Mouse (Mus musculus): ENCODE results near the gene Ilf2.

Gene Ilf2

DNA sequence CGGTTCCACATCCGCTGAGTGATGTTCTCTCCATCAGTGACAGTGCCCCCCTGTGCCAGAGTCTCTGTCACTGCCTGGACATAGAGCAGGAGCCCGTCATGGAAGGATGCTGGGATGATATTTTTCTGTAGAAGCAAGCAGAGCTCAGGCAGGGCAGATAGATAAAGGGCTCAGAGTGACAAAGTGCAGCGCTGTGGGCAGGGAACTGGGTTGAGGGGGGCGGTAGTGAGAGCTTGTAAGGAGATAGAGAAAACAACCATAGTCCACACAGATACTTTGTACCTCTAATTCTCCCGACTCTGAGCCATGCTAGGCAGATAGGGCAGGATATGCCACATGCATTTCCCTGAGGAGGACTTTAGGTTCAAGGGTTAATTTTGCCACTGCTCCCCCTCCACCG lies 13.3 kb upstream of the Ilf2 start:
- no peak for DNase-seq (ENCODE audit: low spot score in 2 of 2)

DNA sequence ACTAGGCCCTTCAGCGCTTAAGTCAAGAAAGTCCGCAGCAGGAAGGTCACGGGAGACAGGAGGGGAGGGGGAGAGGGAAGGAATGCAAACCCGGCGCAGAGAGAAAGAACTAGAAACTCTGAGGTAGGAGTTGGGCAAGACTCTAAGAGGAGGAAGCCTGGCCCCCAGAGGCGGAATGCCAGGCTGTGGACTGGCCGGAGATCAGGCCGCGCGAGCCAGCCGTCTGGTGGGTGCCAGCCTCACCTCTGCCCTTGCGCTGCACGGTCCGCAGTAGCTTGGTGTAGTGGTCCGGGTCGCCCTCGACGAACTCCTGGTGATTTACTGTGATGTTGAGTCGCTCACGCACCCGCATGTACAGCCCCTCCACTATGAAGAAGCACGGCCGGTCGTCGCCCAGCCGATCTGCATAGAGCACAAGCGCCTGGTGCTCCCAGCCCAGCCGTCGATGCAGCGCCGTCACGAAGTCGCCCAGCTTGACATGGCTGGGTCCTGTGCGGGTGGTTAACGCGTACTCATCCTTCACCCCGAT lies 11.3 kb upstream of the Ilf2 start:
- no peak for DNase-seq (ENCODE audit: low spot score in 2 of 2)

GRCm38 (mm10) chr3:90465081-90465685 lies 10.7 kb upstream of the Ilf2 start:
- DNase-seq (ENCODE audit: low spot score in 2 of 2) = no peak

DNA sequence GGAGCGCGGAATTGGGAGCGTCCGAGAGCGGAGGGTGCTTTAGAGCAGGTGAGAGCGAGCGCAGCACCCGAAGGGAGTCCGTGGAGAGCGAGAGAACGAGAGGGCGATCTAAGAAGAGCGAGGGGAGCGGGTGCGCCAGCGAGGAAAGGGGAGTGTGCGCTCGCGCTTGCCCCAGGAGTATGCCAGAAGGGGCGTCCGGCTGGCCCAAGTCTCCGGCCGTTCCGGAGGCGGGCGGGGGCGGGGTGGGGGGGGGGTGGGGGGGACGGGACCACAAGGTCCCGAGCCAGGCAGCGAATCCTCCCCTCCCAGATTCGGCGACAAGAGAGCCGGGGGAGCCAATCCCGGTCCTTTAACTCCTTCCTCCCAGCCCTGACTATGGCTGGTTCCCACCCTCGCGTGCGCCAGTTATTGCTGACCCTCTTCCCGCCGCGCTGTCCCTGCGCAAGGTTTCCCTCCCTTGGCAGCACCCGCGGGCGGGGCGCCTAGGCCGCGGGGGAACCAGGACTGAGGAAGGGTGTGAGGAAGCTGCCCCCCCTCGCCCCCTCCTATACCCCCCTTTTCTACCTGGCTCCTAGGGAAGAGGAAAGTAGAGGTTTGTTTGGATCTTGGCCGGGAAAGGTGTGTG lies 10.1 kb upstream of the Ilf2 start, which contains the start of gene Npr1:
Gene Npr1, minus strand, starts transcription at position 181 of the 625 bp plus-strand sequence.
- DNase-seq (ENCODE audit: low spot score in 2 of 2) = no peak

- peak; percentile 42 to 73 for DNase-seq (ENCODE audit: low spot score in 2 of 2)
Observed at GRCm38 (mm10) chr3:90466311-90466766, 9.6 kb upstream of the Ilf2 start.

- no peak for DNase-seq (ENCODE audit: low spot score in 2 of 2)
Observed at GRCm38 (mm10) chr3:90467618-90468300, 8.2 kb upstream of the Ilf2 start.

DNA sequence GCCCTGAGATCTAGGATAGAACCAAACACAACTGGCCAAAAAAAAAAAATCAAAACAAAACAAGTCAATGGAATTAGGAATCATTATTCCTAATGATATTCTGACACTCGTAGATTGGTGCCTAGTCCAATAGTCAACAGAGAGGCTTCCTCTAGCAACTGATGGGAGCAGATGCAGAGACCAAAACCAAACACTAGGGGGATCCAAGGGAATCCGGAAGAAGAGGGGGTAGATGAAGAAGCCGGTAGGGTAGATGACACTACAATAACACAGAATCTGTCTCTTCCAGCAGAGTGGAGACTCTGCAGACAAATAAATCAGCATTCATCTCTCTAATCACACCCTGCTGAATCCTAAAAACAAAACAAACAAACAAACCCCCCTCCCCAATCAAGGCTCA lies 3.7 kb upstream of the Ilf2 start:
- no peak for DNase-seq (ENCODE audit: low spot score in 2 of 2)

DNA sequence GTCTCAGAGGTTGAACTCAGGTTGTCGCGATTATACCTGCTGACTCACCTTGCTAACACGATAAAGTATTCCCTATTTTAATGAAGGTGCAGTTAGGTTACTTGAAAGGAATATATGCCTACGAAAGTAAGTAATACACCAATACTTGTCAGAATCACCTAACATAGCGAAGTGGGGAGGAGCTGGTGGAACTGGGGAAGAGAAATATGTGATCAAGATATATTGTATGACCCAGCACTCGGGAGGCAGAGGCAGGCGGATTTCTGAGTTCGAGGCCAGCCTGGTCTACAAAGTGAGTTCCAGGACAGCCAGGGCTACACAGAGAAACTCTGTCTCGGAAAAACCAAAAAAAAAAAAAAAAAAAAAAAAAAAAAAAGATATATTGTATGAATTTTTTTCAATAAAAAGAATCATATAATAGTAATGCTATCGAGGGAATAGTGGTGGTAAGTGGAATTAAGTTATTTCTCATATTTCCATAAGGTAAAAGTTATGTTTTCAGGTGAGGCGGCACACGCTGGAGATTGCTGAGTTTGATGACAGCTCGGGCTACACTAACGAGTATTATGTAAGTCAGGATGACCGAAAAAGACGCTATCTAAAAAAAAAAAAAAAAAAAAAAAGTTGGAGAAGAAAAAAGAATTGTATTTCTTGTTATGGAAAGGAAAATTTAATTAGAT lies 635 bp upstream of the Ilf2 start:
- DNase-seq (ENCODE audit: low spot score in 2 of 2) = no peak

- no peak for DNase-seq (ENCODE audit: low spot score in 2 of 2)
Observed at GRCm38 (mm10) chr3:90486998-90487397, 11.1 kb downstream of the Ilf2 start.

DNA sequence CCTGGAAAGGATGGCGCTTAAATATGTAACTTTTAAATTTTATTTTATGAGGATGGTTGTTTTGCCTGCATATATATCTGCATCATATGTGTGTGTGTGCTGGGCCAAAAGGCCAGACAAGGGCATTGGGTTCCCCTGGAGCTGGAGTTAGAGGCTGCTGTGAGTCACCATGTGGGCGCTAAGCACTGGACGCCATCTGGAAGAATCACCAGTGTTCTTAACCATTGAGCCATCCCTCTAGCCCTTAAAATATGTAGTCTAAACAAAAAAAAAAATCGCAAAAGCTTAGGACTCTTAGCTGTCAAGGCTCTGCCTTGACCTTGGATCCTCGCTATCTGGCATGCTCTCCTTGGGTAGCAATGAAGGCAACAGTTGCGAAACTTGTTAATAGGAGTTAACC lies 12.7 kb downstream of the Ilf2 start:
- no peak for DNase-seq (ENCODE audit: low spot score in 2 of 2)

DNA sequence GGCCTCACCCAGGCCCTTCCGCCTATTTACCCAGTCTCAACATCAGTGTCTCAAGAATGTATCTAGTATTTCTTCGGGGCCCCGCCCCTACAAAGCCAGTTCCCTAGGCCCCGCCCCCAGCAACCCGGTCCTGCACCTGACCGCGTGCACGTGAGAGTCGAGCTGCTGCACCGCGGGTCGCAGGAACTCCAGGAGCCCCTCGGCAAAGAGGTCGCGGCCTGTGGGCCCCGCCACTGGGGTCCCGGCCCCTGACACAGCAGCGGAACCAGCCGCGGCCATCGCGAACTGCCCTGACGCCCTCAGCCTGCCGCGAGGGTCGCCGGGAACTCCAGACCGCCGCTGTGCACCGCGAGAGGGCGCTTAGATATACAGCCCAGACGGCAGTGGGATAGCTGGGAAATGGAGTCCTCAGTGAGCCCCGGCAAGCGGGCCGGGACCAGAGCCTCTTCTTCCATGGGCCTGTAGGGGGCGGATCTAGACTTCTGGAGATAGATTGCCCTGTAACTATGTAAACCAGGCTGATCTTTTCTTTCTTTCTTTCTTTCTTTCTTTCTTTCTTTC lies 14.8 kb downstream of the Ilf2 start, which contains the start of gene Snapin:
Gene Snapin, minus strand, starts transcription at position 338 of the 561 bp plus-strand sequence.
- peak; percentile 95 to 96 for DNase-seq (ENCODE audit: low spot score in 2 of 2)

DNA sequence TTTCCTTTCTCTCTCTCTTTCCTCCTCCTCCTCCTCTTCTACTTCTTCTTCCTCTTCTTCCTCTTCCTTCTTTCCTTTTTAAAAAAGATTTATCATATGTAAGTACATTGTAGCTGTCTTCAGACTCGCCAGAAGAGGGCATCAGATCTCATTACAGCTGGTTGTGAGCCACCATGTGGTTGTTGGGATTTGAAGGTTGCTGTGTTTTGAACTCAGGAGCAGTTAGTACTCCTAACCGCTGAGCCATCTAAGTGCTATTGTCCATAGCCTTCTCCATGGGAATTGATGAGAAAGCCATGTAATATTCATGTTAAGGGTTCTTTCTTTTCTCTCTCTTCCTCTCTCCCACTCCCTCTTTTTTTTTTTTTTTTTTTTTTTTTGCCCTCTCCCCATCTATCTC lies 15.4 kb downstream of the Ilf2 start:
- peak in 1 of 2 experiments; percentile 57 for DNase-seq (ENCODE audit: low spot score in 2 of 2)

- no peak for DNase-seq (ENCODE audit: low spot score in 2 of 2)
Observed at GRCm38 (mm10) chr3:90493831-90494540, 18.1 kb downstream of the Ilf2 start.

- no peak for DNase-seq (ENCODE audit: low spot score in 2 of 2)
Observed at GRCm38 (mm10) chr3:90495850-90496525, 20.1 kb downstream of the Ilf2 start.

DNA sequence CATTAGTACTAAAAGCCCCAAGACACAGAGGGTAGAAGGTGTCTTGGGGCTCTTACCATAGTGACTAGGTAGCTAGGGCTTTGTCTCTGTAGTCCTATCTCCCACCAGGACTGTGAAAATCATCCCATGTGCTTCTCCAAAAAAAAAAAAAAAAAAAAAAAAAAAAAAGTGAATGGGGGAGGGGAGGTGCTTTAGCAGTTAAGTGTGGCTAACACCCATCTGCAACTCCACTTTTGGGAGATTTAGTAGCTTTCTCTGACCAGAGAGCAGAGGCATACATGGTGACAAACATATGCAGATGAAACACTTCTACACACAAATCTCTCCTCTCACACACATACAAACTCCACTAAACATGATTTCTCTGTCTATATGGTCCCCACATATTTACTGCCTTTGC lies 21.7 kb downstream of the Ilf2 start:
- DNase-seq (ENCODE audit: low spot score in 2 of 2) = no peak

GRCm38 (mm10) chr3:90503444-90503843 lies 27.5 kb downstream of the Ilf2 start:
- no peak for DNase-seq (ENCODE audit: low spot score in 2 of 2)

GRCm38 (mm10) chr3:90505216-90505615 lies 29.3 kb downstream of the Ilf2 start:
- no peak for DNase-seq (ENCODE audit: low spot score in 2 of 2)

GRCm38 (mm10) chr3:90506362-90506761 lies 30.4 kb downstream of the Ilf2 start:
- DNase-seq (ENCODE audit: low spot score in 2 of 2) = no peak

GRCm38 (mm10) chr3:90508287-90508949 lies 32.5 kb downstream of the Ilf2 start:
- DNase-seq (ENCODE audit: low spot score in 2 of 2) = no peak

Data from frontal cortex, postnatal 36 days (tissue).